Mouse (Mus musculus) left cerebral cortex, postnatal 14 days (tissue): ENCODE data around the gene Nasp. TPM values are rescaled to one million over a fixed set of nuclear protein-coding genes. Genes with fewer than 3 reads are reported as not detected.

Experiments used
- DNase-seq, 2 experiments: peaks; one replicate each; pipeline ENCODE4 v3.0.0; 2021 to 2022; ENCODE audit warnings: low spot score in 2 of 2, mixed read lengths in 1 of 2
- intact Hi-C: fragments of 180-260 bp; cut with DNase I; formaldehyde crosslinking; loops from one replicate; pipeline ENCODE4 v1.15.1; 2025
- total RNA-seq, 2 experiments: library from RNA; stranded (reverse); gene quantifications; 2 replicates each; pipeline ENCODE4 v1.2.3; 2021

Gene Nasp
- total RNA-seq, 2 experiments from 2014 or later = 47.6 to 49.9 TPM

GRCm38 (mm10) chr4:116645624-116646023, 17.9 kb upstream of the Nasp start:
- intact Hi-C loops = loop anchor here (5.0 kb wide), 1 partner anchor 42 kb away; the partner anchor contains the start of gene Prdx1
- no peak for DNase-seq

GRCm38 (mm10) chr4:116644326-116644725, 16.6 kb upstream of the Nasp start:
- peak; percentile 14 to 44 for DNase-seq
- intact Hi-C loops = no loop called here

GRCm38 (mm10) chr4:116642071-116642470, 14.3 kb upstream of the Nasp start:
- no peak for DNase-seq
- intact Hi-C loops = no loop called here

GRCm38 (mm10) chr4:116638821-116639220, 11.1 kb upstream of the Nasp start:
- DNase-seq = no peak
- intact Hi-C loops = no loop called here

- intact Hi-C loops = no loop called here
- no peak for DNase-seq
These were observed 7.5 kb upstream of the Nasp start for GRCm38 (mm10) chr4:116635197-116635596.

GRCm38 (mm10) chr4:116627359-116627716, 403 bp downstream of the Nasp start:
- peak; percentile 88 to 92 for DNase-seq
- intact Hi-C loops = no loop called here

- intact Hi-C loops = no loop called here
- peak; percentile 60 to 66 for DNase-seq
These were observed 933 bp downstream of the Nasp start for GRCm38 (mm10) chr4:116626658-116627358.

- intact Hi-C loops = no loop called here
- no peak for DNase-seq
These were observed 2.9 kb downstream of the Nasp start for GRCm38 (mm10) chr4:116624831-116625230.

GRCm38 (mm10) chr4:116615237-116615636, 12.5 kb downstream of the Nasp start:
- DNase-seq = no peak
- intact Hi-C loops = no loop called here

- no peak for DNase-seq
- intact Hi-C loops = no loop called here
These were observed 15.1 kb downstream of the Nasp start for GRCm38 (mm10) chr4:116612621-116613020.

- intact Hi-C loops = no loop called here
These were observed 30.5 kb downstream of the Nasp start for GRCm38 (mm10) chr4:116596978-116597881.

GRCm38 (mm10) chr4:116596379-116596778, 31.4 kb downstream of the Nasp start, which contains the start of gene Ccdc17:
Gene Ccdc17, plus strand, starts transcription at chr4:116596654.
- no peak for DNase-seq
- intact Hi-C loops = no loop called here

More at GRCm38 (mm10) chr4:116596978-116597881, 30.5 kb downstream of the Nasp start:
- peak; percentile 88 to 89 for DNase-seq

- intact Hi-C loops = no loop called here
- DNase-seq = no peak
These were observed 31.9 kb downstream of the Nasp start for GRCm38 (mm10) chr4:116595793-116596192.

GRCm38 (mm10) chr4:116558151-116558882, 69.4 kb downstream of the Nasp start:
- DNase-seq = no peak
- intact Hi-C loops = loop anchor here (10.0 kb wide), 1 partner anchor 394 kb away; the partner anchor contains the start of gene Tspan1

GRCm38 (mm10) chr4:116557306-116558121, 70.2 kb downstream of the Nasp start, which contains the start of gene Gpbp1l1:
Gene Gpbp1l1, plus strand, starts transcription at chr4:116557658.
- peak; percentile 97 for DNase-seq
- intact Hi-C loops = loop anchor here (10.0 kb wide), 1 partner anchor 393 kb away; the partner anchor contains the start of gene Tspan1

GRCm38 (mm10) chr4:116556561-116557305, 71.0 kb downstream of the Nasp start:
- DNase-seq = peak; percentile 93 to 96
- intact Hi-C loops = loop anchor here (10.0 kb wide), 1 partner anchor 392 kb away; the partner anchor contains the start of gene Tspan1

GRCm38 (mm10) chr4:116555413-116556300, 72.1 kb downstream of the Nasp start, which contains the start of gene Tmem69:
Gene Tmem69, minus strand, starts transcription at chr4:116555936.
- intact Hi-C loops = loop anchor here (10.0 kb wide), 1 partner anchor 391 kb away; the partner anchor contains the start of gene Tspan1
- peak; percentile 78 to 86 for DNase-seq
